Mouse (Mus musculus) hindbrain, embryonic 13.5 days (tissue): ENCODE data around the gene Phf21a. TPM values are rescaled to one million over a fixed set of nuclear protein-coding genes. Genes with fewer than 3 reads are reported as not detected.
A peak's percentile ranks its signal among the peaks of the same experiment; 100 is the strongest.

Experiments
- ATAC-seq: fragments of 200-750 bp; cut with Nextera tagmentation; 2 replicates; pipeline ENCODE4 v1.8.0; 2017; ENCODE audit warnings: moderate TSS enrichment; ENCODE audit not compliant: low FRiP score
- H3K27ac ChIP-seq: fragments of 300-500 bp; sonication (generic); 2 replicates; pipeline ENCODE4 v1.5.1; 2015; ENCODE audit warnings: inconsistent platforms, mild to moderate bottlenecking, moderate library complexity
- H3K27me3 ChIP-seq: fragments of 300-500 bp; sonication (generic); 2 replicates; pipeline ENCODE4 v1.6.1; 2015; ENCODE audit warnings: mild to moderate bottlenecking, inconsistent platforms
- H3K36me3 ChIP-seq: fragments of 300-500 bp; sonication (generic); 2 replicates; pipeline ENCODE4 v1.6.1; 2015; ENCODE audit warnings: mild to moderate bottlenecking, inconsistent platforms
- H3K4me1 ChIP-seq: fragments of 300-500 bp; sonication (generic); replicated peaks from 2 replicates; pipeline ENCODE4 v1.6.1; 2015; ENCODE audit warnings: inconsistent platforms
- H3K4me2 ChIP-seq: fragments of 300-500 bp; sonication (generic); 2 replicates; pipeline ENCODE4 v1.6.1; 2015; ENCODE audit warnings: inconsistent platforms, mild to moderate bottlenecking, moderate library complexity
- H3K4me3 ChIP-seq: fragments of 300-500 bp; sonication (generic); 2 replicates; pipeline ENCODE4 v1.5.1; 2015; ENCODE audit warnings: mild to moderate bottlenecking, inconsistent platforms
- H3K9ac ChIP-seq: fragments of 300-500 bp; sonication (generic); 2 replicates; pipeline ENCODE4 v1.6.1; 2015; ENCODE audit warnings: mild to moderate bottlenecking, inconsistent platforms
- H3K9me3 ChIP-seq: fragments of 300-500 bp; sonication (generic); 2 replicates; pipeline ENCODE4 v1.6.1; 2016; ENCODE audit warnings: inconsistent platforms
- WGBS: fragments of 180-500 bp; shearing (Covaris S2); methylation state at CpG from one replicate; pipeline ENCODE4 v1.1.7; 2015; 5-methylcytosine and 5-hydroxymethylcytosine counted together
- polyA plus RNA-seq: library from polyadenylated mRNA; unstranded; fragments of >200 nt; fragmentation: Nextera tagmentation; extraction: Ambion mirVana; gene quantifications from 2 replicates; pipeline ENCODE4 v1.2.1, GENCODE M21; 2015

Gene Phf21a
- polyA plus RNA-seq, 1 experiment from 2014 or later: 38.4 TPM

GRCm38 (mm10) chr2:92060291-92060690 is 32.6 kb upstream of the Phf21a start:
- H3K27ac ChIP-seq: peak overlapping the region; percentile 93
- 0 out of 2 replicates have a peak, but pooled peaks have one; percentile 0 for ATAC-seq
- WGBS: 12% methylated on average over 6 of the region's 6 CpGs

DNA sequence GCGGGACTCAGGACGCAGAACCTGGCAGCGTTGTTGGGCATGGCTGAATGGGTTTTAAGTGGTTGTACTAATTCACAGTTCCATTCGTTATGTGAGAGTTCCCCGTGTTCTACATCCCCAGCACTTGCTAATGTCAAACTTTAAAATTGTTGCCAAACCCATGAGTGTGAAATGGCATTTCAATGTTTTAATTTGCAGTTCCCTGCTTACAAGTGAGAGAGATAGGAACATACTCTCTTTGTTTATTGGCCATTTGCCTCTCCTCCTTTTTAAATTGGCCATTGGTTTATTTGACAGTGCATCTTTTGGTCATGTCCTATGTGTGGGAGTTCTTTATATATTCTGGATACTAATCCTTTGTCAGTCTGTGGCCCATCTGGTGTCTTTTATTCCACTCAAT is 31.6 kb upstream of the Phf21a start:
- 83% methylated on average over 5 of the region's 5 CpGs for WGBS
- Histone ChIP-seq H3K4me1 (peaks cover 13% of the 10 kb centered on the region), H3K4me2 (no peak overlapping the region), H3K27ac (no peak overlapping the region), H3K36me3 (no peaks in the 10 kb centered on the region), H3K4me3 (no peak overlapping the region), H3K9me3 (no peaks in the 10 kb centered on the region), H3K27me3 (peaks cover 31% of the 10 kb centered on the region), H3K9ac (no peak overlapping the region)
- ATAC-seq: no peak

More at GRCm38 (mm10) chr2:92060291-92060690, 32.6 kb upstream of the Phf21a start:
- Histone ChIP-seq H3K9me3 (no peaks in the 10 kb centered on the region), H3K4me3 (peak overlapping the region; percentile 73), H3K4me1 (peaks cover 23% of the 10 kb centered on the region), H3K36me3 (no peaks in the 10 kb centered on the region), H3K9ac (peak overlapping the region; percentile 90), H3K4me2 (peak overlapping the region; percentile 94), H3K27me3 (peaks cover 41% of the 10 kb centered on the region)

DNA sequence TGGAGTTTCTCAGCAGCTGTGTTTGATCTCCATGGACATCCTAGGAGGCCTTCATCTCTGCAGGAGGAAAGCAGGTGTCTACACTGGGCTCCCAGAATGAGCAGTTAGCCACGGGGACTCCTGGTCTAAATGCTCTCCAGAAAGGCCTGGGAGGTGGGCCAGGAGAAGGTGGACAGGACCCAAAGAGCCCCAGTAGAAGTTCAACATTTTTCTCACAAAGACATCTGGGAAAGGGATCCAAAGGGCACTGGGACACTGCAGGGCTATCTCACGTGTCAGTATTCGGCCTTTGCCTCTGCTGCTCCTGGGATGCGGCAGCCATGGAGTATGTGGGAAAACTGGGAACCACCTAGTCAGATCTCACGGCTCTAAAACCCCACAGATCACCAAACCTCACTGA is 29.8 kb upstream of the Phf21a start:
- no peak overlapping the region for H3K4me2 ChIP-seq
- no peaks in the 10 kb centered on the region for H3K36me3 ChIP-seq
- no peak overlapping the region for H3K27ac ChIP-seq
- no peak overlapping the region for H3K4me3 ChIP-seq
- peaks cover 13% of the 10 kb centered on the region for H3K4me1 ChIP-seq
- no peak overlapping the region for H3K9ac ChIP-seq
- peaks cover 22% of the 10 kb centered on the region for H3K27me3 ChIP-seq
- 68% methylated on average over 5 of the region's 5 CpGs for WGBS
- no peak for ATAC-seq
- H3K9me3 ChIP-seq: no peaks in the 10 kb centered on the region

DNA sequence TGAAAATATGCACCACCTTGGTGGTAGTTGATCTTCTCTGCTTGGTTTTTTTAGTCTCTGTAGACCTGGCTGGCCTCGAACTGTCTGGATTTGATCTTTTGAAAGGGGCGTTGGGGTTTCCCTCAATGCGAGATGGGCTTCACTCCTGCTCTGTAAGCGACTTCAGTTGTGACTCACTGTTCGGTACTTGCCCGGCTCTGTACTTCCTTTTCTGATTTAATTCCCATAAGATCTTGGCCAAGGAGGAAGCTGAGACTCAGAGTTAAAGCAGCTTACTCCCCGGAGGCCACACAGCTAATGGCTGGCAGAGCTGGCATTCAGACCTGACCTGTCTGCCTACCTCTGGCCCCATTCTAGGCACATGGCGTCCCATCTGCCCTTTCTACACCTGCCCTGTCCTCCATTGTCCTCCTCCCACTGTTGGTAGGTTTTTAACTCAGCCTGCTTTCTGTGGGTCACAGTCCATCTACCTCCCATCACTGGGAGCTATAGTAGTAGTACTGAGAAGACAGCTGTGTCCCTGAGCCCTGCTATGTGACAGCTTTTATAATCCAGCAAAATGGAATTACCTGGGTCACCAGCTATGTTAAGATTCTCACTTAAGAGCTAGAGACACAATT is 27.5 kb upstream of the Phf21a start:
- H3K9ac ChIP-seq: no peak overlapping the region
- no peak for ATAC-seq
- H3K27ac ChIP-seq: no peak overlapping the region
- H3K36me3 ChIP-seq: no peaks in the 10 kb centered on the region
- no peak overlapping the region for H3K4me3 ChIP-seq
- peaks cover 16% of the 10 kb centered on the region for H3K27me3 ChIP-seq
- 90% methylated on average over 8 of the region's 8 CpGs for WGBS
- no peaks in the 10 kb centered on the region for H3K9me3 ChIP-seq
- no peaks in the 10 kb centered on the region for H3K4me1 ChIP-seq
- no peak overlapping the region for H3K4me2 ChIP-seq

DNA sequence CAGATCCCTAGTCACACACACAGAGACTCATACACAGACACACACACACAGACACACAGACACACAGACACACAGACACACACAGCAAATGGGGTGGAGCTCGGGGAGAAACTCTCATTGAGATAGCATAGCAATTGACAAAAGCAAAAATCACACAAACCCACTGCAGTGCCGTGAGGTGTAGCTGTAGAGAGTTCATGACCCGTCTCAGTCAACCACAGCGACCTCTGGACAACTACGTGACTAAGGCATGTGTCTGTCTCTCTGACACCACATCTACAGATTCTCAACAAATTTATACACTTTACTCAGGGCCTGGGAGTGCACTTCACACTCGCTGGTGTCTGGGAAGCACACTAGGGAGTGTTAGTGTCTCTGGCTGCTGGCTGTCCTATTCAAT is 27.0 kb upstream of the Phf21a start:
- H3K9me3 ChIP-seq: no peaks in the 10 kb centered on the region
- ATAC-seq: no peak
- no peak overlapping the region for H3K4me3 ChIP-seq
- peaks cover 10% of the 10 kb centered on the region for H3K27me3 ChIP-seq
- no peak overlapping the region for H3K27ac ChIP-seq
- no peaks in the 10 kb centered on the region for H3K4me1 ChIP-seq
- no peaks in the 10 kb centered on the region for H3K36me3 ChIP-seq
- no peak overlapping the region for H3K9ac ChIP-seq
- H3K4me2 ChIP-seq: no peak overlapping the region
- WGBS: 67% methylated on average over 6 of the region's 6 CpGs

DNA sequence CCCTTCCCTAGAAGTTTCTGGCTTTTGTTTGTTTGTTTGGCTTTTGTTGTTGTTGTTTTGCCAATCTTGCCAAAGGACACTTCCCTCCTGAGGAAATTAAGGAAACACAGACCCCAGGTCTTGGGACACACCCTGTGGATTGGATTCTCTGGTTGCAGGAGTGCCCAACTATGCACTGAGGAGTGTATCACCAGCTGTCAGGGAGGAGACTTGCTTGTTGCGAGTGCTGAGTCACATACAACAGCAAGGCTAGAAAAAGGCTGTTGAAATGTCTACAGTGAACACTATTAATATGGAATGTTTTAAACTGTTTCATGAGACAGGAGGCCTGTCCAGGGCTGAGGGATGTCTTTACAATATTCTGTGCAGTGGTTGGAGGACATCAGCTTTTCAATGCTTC is 26.0 kb upstream of the Phf21a start:
- H3K4me3 ChIP-seq: no peak overlapping the region
- 85% methylated on average over 1 of the region's 1 CpGs for WGBS
- ATAC-seq: no peak
- no peaks in the 10 kb centered on the region for H3K9me3 ChIP-seq
- H3K27me3 ChIP-seq: 0 out of 2 replicates have a peak, but pooled peaks cover 4% of the 10 kb centered on the region
- H3K27ac ChIP-seq: no peak overlapping the region
- no peaks in the 10 kb centered on the region for H3K4me1 ChIP-seq
- H3K36me3 ChIP-seq: no peaks in the 10 kb centered on the region
- no peak overlapping the region for H3K9ac ChIP-seq
- H3K4me2 ChIP-seq: no peak overlapping the region

- Histone ChIP-seq H3K27ac (no peak overlapping the region), H3K4me1 (no peaks in the 10 kb centered on the region), H3K4me3 (no peak overlapping the region), H3K9me3 (no peaks in the 10 kb centered on the region), H3K4me2 (no peak overlapping the region), H3K9ac (no peak overlapping the region), H3K27me3 (0 out of 2 replicates have a peak, but pooled peaks cover 4% of the 10 kb centered on the region), H3K36me3 (no peaks in the 10 kb centered on the region)
- 85% methylated on average over 3 of the region's 3 CpGs for WGBS
- ATAC-seq: no peak
Measured at GRCm38 (mm10) chr2:92067600-92067999, 25.3 kb upstream of the Phf21a start.

GRCm38 (mm10) chr2:92069630-92070029 is 23.3 kb upstream of the Phf21a start:
- no peak overlapping the region for H3K27ac ChIP-seq
- no peaks in the 10 kb centered on the region for H3K36me3 ChIP-seq
- H3K27me3 ChIP-seq: no peaks in the 10 kb centered on the region
- no peak overlapping the region for H3K9ac ChIP-seq
- 62% methylated on average over 5 of the region's 5 CpGs for WGBS
- H3K9me3 ChIP-seq: no peaks in the 10 kb centered on the region
- H3K4me2 ChIP-seq: no peak overlapping the region
- H3K4me3 ChIP-seq: no peak overlapping the region
- ATAC-seq: no peak
- no peaks in the 10 kb centered on the region for H3K4me1 ChIP-seq

- ATAC-seq: no peak
- Histone ChIP-seq H3K9me3 (no peaks in the 10 kb centered on the region), H3K27ac (no peak overlapping the region), H3K4me3 (no peak overlapping the region), H3K36me3 (no peaks in the 10 kb centered on the region), H3K4me2 (no peak overlapping the region), H3K9ac (no peak overlapping the region), H3K4me1 (no peaks in the 10 kb centered on the region), H3K27me3 (no peaks in the 10 kb centered on the region)
- 77% methylated on average over 4 of the region's 4 CpGs for WGBS
Measured at GRCm38 (mm10) chr2:92071143-92071542, 21.8 kb upstream of the Phf21a start.

GRCm38 (mm10) chr2:92076086-92076692 is 16.7 kb upstream of the Phf21a start:
- Histone ChIP-seq H3K27me3 (no peaks in the 10 kb centered on the region), H3K4me2 (no peak overlapping the region), H3K27ac (no peak overlapping the region), H3K9ac (no peak overlapping the region), H3K36me3 (no peaks in the 10 kb centered on the region), H3K4me3 (no peak overlapping the region), H3K9me3 (no peaks in the 10 kb centered on the region), H3K4me1 (no peaks in the 10 kb centered on the region)
- 73% methylated on average over 13 of the region's 13 CpGs for WGBS
- no peak for ATAC-seq

DNA sequence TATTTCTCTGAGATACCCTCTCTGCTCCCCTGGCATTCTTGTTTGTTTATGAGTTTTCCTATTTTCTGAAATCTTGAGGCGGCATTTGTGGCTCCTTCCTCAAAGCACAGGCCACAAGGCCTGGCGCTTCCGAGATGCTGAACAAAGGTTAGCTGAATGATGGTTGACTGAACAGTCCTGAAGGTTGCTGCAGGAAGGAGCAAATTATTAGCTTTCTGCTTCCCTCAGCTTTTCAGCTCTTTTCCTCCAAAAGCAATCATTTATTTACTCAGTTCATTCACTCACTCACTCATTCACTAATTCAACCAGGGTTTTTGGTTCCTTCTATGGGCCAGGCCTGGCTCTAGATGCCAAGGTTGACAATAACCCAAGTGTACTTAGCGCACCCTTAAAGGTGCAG is 10.7 kb upstream of the Phf21a start:
- no peak overlapping the region; the same call in 1 of the 2 replicates for H3K9ac ChIP-seq
- H3K4me3 ChIP-seq: no peak overlapping the region
- ATAC-seq: no peak
- no peak overlapping the region for H3K27ac ChIP-seq
- no peaks in the 10 kb centered on the region for H3K27me3 ChIP-seq
- H3K9me3 ChIP-seq: no peaks in the 10 kb centered on the region
- H3K4me1 ChIP-seq: no peaks in the 10 kb centered on the region
- H3K36me3 ChIP-seq: no peaks in the 10 kb centered on the region
- no peak overlapping the region for H3K4me2 ChIP-seq
- 93% methylated on average over 4 of the region's 4 CpGs for WGBS

DNA sequence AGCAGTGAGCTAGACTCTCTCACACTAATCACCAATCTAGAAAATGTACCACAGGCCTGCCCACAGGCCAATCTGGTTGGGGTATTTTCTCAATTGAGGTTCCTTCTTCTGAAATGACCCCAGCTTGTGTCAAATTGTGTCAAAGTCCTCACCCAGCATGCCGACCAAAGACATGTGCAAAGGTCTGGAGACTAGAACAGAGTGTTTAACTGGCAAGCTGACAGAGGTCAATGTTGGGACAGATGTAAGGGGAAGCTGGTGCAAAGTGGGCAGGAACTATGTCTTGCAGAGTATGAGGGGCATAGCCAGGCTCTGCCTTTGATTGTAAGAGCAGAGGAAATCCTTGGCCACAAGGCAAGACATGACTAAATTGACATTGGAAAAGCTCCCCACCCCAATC is 7.2 kb upstream of the Phf21a start:
- ATAC-seq: no peak
- 93% methylated on average over 1 of the region's 1 CpGs for WGBS
- Histone ChIP-seq H3K9me3 (no peaks in the 10 kb centered on the region), H3K27ac (no peak overlapping the region), H3K4me1 (no peaks in the 10 kb centered on the region), H3K4me3 (no peak overlapping the region), H3K27me3 (no peaks in the 10 kb centered on the region), H3K9ac (no peak overlapping the region), H3K36me3 (no peaks in the 10 kb centered on the region), H3K4me2 (no peak overlapping the region)

- Histone ChIP-seq H3K4me3 (no peak overlapping the region), H3K4me1 (no peaks in the 10 kb centered on the region), H3K9me3 (no peaks in the 10 kb centered on the region), H3K27ac (no peak overlapping the region), H3K9ac (no peak overlapping the region), H3K36me3 (no peaks in the 10 kb centered on the region), H3K4me2 (no peak overlapping the region), H3K27me3 (no peaks in the 10 kb centered on the region)
- no peak for ATAC-seq
- WGBS: 82% methylated on average over 4 of the region's 4 CpGs
Measured at GRCm38 (mm10) chr2:92087065-92087464, 5.9 kb upstream of the Phf21a start.
